Mouse (Mus musculus): ENCODE measurements around the gene Agps.

Gene Agps

DNA sequence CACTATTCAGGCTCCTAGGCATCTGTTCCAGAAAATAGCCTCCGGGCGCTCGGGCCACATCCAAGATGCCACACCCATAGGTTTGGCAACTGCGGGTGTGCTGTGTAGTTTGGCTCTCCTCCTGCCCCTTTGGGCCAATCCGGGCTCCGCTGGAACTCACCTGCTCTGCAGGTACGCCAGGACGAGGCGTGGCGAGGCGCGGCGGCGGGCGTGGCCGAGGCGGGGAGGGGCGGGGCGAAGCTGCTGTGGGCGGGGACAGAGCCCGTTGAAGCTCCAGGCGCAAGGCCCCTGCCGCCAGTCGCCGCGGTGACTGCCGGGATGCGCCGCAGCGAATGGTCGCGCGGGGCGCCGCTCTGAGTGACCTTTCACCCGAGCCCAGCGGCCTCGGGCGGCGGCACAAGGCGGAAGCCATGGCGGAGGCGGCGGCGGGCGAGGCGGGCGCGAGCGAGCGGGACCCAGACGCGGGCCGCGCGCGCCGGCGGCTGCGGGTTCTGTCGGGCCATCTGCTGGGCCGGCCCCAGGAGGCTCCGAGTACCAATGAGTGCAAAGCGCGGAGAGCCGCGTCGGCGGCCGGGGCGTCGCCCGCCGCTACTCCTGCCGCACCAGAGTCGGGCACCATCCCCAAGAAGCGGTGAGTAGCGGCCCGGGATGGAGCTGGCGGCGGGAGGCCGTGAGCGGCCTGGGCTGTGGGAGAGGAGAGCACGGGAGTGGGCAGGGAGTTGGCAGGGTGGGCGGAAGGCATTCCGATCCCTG is at the start of gene Agps:
Gene Agps, plus strand, starts transcription at position 297 of the 753 bp plus-strand sequence.
- peak; percentile 91 for DNase-seq

DNA sequence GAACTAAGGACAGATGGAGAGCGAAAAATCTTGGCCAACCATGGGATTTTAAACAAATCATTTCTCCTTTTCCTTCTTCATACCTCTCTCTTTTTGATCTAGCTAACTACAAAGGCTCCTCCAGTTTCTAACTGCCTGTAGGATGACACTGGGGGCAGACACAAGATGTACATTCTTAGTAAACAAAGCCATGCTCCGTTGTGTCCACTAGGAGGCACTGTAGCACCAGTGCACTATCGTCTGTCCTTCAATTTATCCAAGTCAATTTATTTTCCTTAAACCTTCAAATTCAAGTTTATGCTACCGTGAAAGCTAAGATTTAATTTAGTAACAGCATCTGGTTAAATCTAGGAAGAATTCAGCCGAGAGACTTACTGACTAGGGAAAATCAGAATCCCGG is 45.9 kb upstream of the Agps start:
- DNase-seq: peak; percentile 72

DNA sequence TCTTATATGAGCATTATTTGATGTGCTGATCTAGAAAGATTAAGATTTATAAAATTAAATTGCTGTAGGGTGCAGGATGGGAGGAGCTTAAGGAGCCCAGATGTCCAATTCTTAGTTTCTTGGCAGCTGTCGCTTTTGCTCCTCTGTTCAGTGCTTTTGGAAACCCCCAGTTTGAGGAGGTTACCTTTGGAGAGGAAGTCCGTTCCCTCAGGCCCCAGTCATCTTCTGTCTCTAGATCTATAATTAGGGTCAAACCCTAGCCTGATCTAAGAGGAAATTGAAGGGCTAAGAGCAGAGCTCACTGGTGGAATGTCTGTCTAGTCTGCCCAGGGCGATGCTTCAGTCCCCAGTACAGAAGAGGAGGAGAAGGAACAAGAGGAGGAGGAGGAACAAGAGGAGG is 43.5 kb upstream of the Agps start:
- no peak for DNase-seq

DNA sequence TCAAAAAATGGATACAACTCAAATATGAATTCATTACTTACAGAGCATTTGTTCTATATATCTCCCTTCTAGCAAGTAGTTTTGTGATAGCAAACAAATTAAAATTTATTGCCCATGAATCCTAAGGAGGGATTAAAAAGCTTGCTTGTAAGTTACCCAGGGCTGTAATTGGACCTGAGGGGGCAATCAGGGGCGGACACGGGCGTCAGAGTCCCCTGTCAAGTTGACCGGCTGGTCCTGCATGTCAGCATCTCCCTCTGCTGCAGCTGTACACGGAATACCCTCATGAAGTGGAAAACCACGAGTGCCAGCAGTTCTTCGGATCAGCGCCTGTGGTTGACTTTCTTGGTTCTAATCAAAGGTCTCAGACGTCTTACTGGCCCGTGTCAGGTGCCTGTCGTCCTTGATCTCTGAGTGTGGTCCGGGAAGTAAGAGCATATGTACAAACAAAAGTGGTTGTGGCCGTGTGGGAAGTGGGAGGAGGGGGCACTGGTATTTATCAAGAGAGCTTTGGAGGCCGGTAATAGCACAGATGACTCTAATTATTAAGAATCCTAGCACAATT is 41.9 kb upstream of the Agps start:
- DNase-seq: no peak

DNA sequence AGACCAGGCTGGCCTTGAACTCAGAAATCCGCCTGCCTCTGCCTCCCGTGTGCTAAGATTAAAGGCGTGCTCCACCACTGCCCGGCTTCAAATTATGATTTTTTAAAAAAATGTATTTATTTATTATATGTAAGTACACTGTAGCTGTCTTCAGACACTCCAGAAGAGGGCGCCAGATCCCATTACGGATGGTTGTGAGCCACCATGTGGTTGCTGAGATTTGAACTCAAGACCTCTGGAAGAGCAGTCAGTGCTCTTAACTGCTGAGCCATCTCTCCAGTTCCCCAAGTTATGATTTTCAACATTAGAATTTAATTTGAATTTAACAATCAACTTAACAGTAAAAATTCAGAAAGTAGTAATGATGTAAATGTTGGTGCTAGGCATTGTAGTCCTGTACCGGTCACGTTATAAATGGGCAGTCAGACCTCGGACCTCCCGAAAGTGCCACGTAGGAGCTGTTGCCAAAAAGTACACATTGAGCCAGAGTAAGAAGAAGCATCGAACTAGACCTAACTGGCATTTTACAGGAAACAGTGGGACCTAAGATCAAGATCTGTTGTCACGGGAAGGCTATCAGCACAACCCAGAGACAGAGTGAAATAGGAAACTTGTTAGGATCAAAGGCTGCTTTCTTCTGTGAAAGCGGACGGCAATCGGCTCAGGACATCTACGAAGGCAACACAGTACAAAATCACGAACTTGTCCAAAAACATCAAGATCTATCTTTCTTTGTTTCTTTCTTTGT is 40.2 kb upstream of the Agps start:
- peak; percentile 32 for DNase-seq

DNA sequence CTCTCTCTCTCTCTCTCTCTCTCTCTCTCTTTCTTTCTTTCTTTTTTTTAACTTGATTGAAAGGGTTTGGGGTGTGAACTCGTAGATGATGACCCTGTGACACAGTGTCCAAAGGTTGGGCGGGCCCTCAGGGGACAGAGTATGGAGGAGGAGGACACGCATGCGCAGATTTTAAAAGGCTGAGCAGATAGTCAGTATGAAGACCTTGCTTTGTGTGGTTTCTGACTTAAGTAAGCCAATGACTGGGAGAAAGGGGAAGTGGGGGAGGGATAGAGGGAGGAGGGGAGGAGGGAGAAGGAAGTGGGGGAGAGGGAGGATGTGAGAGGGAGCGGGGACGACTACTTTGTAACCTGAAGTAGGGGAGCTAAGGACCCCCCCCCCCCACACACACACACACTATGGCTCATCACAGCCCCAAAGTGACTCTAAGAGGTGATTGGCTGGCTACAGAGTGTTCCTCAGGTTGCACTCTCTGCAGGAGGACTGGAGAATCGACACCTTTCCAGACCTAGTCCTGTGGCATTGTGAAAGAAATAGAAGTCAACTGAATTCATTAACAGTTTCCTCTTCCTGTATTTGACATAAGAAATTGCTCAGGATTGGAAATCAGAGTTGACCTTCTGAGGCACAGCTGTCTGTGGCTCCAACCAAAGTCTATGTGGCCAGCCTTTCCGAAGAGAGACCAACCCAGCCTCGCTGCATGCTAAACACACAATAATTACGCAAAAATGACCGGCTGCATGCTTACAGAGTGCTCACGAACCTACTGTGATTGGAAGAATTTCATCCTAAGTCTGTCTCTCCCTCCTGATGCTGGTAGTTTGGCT is 39.4 kb upstream of the Agps start:
- peak; percentile 56 for DNase-seq

DNA sequence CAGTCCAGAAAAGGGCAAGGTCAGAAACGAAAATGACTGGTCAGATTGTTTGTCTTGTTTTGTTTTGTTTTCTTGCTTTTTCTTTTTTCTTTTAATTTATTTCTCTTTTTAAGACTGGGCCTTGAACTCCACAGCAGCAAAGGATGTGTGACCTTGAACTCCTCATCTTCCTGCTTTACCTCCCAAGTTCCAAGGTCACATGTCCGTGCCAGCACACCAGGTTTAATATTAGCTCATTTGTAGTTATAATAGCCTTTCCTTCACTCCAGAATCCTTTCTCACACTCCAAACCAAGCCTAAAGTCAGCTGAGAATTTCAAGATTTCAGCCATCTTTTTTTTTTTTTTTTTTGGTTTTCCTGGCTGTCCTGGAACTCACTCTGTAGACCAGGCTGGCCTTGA is 35.8 kb upstream of the Agps start:
- DNase-seq: no peak

DNA sequence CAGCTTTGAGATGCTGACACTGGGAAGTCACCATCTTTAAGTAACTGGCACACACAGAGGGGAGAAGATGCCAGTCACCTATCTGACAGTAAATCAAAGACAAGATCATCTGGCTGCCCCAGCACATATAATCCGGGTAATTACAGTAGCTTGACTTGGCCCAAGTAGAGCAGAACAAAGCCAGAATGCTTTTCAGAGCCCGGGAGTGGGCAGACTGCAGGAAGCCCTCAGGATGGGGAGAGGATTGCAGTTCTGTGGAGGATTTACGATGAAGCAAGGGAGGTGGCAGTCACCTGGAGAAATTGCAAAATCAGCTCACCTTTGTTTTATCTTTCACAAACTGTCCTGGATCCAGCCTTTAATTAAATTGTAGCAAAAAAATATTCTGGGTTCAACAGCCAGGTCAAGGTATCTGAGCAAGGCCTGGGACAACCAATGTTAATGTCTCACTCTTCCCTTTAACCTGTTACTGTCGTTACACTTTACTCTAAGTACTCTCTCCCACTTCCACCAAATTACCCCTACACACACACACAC is 33.5 kb upstream of the Agps start:
- no peak for DNase-seq

DNA sequence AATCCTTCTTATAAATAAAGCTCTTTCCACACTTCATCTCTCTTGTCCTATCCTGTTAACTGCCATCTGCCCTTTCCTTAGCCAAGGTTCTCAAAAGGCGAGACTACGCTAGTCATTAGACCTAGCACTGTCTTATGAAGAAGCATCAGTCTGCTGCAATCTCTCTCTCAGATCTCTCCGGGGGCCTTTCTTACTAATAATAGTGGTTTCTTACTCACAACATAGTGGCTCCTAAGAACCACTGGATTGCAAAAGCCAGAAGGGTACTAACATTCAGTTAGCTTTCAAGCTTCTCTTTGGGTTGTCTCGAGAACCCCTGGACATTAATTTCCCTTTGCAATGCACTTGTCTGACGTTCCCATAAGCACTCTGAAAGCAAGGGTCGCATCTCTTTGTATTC is 26.2 kb upstream of the Agps start:
- no peak for DNase-seq

DNA sequence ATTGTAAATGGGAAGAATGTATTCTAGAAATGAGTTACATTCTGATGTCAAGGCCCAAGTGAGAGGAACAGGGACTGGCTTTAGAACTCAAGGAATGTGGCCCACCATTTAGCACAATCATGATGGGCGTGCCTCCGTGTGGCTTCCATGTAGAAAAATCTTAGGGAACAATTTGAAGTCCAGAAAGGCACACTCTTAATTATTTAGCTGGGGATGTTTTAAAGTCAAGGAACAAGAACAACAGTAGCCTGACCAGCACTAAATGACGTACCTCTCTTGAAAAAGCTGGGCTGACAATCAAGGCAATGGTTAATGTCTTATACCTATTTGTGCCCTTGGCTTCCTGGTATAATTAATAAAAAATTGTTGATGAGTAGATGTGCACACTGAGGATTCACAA is 25.1 kb upstream of the Agps start:
- DNase-seq: no peak

DNA sequence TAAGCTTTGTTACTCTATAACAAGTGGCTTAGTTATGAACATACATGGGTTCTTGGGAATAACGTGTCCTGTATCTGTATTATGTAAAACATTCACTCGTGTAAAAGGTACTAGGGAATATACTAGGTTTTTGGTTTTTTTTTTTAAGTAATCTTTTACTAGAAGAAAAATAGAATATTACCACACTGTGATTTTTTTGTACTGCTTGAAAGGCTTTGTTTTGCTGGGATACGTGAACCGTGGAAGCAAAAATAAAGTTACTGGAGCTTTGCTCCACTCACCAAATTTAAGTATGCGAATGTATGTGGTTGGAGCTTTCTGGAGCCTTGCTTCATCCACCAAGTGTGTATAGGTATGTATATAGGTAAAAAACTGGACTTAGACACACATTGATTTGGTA is 24.5 kb upstream of the Agps start:
- DNase-seq: no peak

DNA sequence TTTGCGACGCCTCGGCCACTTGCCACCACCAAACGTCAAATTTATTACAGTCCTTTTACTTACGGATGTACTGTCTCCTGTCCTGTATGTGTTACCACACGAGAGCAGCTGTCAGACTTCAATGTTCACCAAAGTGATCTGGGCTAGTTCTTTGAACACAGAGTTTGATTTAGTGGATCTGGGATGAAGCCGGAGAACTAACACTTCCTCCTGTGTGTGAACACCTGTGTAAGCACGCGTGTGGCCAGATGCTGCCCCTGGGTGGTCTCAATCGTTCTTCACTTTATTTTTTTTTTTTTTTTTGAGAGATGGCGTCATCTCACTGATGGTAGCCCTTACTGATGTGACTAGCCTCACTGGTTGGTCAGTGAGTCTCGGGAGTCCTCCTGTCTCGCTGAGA is 17.1 kb upstream of the Agps start:
- DNase-seq: no peak

DNA sequence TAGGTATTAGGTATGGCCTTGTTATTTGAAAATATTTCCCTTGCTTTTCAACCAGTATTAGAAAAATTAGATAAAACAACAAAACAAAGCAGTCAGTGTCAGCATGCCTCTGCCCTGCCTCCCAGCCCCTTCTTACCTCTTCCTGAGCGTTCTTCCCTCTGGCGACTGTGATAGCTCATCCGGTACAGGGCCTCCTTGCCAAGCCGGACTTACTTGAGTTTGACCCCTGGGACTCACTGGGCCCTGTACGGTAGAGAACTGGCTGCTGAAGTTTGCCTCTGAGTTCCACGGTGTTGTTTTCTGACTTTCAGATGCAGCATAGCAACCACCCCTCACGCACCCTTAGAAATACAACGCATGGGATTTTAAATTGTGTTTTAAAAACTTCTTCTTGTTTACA is 16.5 kb upstream of the Agps start:
- DNase-seq: no peak

DNA sequence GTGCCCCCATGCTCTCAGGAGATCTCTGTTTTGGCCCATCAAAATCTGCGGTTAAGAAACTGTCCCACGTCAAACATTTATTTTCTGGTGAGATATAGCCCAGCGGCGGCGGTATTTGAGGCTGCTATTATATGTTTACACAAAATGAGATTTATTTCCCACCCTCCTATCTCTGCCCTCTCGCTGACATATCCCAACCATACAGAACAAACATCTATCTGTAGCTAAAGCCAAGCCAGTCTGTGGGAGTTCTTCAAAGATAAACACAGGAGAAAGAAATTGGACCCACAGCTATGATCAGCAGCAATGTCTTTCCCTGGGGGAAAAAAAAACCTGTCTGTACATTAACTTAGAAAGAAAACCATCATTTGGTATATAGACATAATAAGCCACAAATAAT is 15.3 kb upstream of the Agps start:
- no peak for DNase-seq

DNA sequence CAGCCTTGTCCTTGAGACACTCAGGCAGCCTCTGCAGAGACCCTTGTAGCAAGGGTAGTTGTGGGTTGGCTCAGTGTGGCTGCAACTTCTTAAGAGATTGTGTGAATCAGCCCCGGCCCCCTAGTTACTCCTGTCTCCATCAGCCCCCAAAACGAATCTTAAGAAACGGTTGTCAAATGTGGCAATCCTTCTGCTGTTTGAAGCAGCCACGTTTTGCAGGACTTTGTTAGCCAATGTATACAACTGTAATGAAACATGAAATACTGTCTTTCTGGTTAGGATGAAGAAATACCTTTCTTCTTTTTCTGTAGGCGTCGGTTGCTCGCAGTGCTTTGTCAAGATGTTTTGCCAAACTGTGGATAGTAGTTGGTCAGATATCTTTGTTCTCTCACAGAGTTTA is 13.3 kb upstream of the Agps start:
- DNase-seq: no peak

DNA sequence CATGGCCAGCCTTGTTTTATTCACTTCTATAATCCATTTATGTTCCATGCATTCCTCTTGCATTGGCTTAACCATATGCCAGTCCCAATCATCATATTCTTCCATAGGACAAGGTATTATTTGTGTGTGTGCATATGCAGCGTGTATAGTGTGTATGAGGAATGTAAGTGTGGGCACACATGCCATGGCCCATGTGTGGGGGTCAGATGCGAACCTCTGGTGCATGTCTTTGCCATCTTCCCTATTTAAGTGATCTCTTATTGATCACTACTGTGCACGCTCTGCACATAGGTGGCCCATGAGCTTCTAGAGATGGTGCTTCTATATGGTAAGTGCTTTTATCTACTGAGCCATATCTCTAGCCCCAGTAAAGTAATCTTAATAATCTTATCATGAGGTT is 12.2 kb upstream of the Agps start:
- no peak for DNase-seq

DNA sequence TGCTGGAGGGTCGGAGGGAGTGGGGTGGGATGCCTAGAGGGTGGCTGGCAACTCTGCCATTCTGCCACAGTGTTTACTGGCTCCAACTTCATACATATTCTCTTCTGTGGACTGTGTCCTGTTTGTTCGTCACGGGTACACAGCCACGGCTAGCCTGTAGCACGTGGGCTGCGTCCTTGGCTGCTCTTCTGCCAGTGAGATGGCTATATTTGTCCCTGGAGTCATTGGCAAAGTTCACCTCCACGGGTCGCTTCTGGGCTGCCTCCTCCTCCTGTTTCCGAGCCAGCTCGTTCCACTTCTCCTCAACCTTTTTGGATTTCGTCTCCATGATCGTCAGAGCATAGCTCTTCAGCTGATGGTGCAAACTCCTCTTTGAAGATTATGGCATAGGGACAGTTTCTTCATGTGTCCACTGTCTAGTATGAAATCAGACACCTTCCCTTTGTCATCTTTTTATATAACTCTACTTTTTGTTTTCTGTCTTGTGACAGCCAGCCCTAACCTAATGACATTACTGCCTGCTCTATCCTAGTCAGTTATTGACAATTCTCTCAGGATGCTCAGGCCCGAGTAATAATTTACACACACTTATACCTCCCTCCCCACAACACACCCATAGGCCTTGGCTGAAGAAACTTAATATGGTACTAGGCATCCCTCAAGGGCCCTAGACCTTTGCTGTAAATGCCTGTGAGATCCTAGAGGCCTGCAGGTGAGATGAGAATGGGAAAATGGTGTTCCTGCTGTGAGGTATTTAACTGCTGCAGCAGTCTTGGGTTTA is 9.8 kb upstream of the Agps start:
- DNase-seq: no peak

DNA sequence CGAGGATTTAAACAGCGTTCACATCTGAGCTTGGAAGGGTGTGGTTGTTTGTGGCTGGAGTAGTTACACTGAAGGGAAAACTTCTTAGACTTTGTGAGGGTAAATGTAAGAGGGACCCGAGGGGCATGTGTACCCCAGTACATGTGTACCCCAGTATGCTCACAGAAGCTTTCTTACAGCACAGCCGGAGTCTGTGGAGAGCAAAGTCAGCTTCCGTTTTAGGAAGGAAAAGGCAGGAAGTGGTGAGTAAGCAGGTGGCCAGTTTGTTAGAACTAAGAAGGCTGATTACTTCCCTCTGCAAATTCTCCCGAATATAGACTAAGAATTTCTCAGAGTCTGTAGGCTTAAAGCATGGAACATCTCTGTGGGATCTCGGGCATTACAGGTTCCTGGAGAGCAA is 8.2 kb upstream of the Agps start:
- DNase-seq: peak; percentile 58

DNA sequence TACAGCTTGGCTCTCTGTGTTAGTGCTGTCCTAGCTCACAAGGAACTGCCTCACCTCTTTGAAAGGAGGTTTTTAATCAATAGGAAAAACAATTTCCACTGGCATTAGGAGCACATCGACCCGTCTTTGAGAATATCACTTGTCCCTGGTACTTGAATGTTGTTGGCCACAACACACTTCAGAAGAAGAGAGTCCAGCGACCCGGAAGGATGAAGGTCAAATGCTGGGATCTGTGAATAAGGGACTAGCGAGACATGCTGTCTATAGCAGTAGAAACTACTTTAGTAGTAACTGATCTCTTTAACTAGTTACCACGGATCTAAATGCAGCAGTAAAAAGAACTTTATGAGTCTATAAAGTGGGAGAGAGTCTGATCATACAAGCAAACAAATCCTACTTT is 7.8 kb upstream of the Agps start:
- no peak for DNase-seq

DNA sequence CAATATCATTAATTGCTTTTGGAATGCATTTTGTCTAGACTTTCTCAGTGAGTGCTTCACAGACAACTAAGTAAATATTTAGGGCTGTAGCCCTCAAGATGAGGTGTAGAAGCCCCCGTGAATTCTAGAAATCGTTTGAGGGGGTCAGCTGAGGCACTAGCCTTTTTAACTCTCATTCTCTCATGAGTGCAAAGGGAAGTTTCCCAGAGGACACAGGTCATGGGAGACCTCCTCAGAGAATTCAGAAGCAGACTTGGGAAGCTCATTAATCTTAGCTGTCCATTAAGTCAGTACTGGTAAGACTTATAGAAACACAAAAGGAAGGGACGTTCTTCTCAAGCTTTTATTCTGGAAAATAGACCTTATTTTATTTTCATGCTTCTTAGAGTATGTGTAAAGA is 7.1 kb upstream of the Agps start:
- no peak for DNase-seq

DNA sequence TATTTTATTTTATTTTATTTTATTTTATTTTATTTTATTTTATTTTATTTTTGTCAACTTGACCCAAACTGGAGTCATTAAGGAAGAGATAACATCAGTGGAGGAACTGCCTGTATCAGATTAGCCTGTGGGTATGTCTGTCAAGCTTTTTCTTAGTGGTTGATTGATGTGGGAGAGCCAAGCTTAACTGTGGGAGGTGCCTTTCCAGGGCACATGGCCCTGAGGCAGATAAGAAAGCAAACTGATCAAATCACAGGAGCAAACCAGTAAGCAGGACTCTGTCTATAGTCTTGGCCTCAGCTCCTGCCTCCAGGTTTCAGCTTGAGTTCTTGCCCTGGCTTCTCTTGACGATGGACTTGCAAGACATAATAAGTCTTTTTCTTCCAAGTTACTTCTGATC is 6.4 kb upstream of the Agps start:
- peak; percentile 22 for DNase-seq

DNA sequence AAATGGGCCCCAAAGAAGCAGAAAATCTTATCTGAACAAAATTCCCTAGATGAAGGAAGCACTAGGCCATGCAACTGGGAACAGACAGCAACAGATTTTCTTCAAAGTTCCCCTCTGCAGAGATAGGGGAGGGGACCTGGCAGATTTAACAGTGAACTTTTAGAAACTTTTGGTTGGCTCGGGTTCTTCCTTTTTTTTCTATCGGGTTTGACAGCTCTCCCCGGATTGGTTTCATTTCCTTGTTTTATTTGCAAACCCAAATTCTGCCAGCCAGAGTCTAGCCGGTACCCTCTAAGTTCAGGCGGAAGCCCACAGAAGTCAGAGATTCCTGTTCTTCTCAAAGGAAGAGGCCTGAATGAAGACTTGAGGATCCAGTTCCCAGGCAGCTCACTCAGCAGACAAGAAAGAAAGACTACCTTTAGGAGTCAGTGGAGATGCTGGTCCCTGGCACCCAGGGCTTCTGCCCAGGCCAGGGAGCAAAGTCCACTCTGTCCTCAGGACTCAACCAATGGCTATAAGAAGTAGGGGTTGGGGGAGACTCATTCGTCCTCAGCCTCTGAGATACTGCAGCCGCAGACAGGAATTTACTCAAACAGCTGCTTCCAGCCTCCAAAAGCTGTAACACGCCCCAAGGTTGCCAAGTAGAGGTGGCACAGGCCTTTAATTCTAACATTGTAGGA is 2.9 kb upstream of the Agps start:
- no peak for DNase-seq
